Mouse (Mus musculus) right cerebral cortex, postnatal 25 days (tissue): ENCODE measurements around the gene Pbld1.

ENCODE experiments used
- DNase-seq: peaks from one replicate; pipeline ENCODE4 v3.0.0; 2022

Gene Pbld1

DNA sequence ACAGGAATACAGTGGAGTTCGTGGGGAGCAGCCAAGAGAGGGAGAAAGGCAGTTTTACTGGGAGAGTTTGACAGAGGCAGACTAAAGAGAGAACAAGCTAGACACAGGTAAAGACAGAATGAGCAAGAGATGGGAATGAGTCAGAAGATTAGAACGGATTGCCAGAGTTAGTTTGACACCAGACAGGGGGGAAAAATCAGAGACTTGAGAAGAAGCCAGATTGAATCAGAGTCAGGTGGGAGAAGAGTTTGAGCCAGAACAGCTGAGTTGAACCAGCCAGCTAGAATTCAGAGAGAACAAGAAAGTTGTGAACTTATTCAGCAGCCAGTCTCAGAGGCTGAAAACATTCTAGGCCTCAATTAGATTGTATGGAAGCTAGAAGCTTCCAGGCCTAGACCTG is at the start of gene Pbld1:
TSS of gene Pbld1 (plus strand) at position 301 of the 400 bp plus-strand sequence.
- no peak for DNase-seq

DNA sequence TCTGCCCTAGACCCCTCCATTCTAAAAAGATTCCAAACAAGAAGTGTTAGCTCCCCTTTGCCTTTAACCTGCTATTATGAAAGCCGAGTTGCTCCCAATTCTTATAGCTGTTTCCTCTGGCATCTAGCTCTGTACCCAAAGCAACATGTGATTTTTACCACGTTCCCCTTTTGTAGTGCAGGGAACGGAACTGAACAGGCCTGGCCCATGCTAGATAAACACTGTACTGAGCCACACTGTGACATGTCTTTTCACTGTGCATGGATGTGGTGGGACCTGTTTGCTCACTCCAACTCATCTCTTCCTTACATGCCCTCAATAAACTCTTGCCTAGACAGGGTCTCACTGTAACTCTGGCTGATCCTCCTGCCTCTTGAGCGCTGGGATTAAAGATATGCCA is 49.7 kb upstream of the Pbld1 start:
- DNase-seq, result no peak

DNA sequence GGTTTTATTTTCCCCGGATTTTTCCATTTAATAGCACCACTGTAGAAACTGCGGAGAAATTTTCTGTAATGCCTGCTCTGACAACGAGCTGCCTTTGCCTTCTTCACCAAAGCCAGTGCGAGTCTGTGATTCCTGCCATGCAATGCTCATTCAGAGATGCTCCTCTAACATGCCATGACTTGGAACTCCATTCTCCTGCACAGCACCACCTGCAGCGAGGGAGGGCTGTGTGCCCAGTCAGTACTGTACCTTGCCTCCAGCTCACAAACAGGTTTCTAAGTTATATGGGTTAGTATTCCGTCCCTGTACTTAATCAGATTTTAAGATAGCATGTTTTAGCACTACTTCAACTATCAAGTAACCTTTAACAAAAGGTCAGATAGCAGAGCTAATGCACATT is 48.4 kb upstream of the Pbld1 start:
- no peak for DNase-seq

DNA sequence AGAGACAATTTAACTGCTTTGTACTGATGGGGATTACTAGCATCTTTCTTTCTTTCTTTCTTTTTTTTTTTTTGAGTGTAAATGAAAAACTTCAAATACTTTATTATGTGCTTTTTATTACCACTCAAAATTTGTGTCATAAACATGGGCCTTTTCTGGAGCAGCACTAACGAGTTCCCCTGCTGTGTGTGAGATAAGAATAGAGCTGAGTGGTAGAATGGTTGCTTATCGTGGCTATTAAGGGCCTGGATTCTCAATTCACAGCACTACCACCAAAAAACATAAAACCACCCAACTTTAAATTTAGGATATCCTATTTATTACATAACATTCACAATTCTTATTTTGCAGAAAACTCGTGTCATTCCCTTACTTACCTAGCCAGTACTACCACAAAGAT is 46.5 kb upstream of the Pbld1 start:
- DNase-seq, result no peak

DNA sequence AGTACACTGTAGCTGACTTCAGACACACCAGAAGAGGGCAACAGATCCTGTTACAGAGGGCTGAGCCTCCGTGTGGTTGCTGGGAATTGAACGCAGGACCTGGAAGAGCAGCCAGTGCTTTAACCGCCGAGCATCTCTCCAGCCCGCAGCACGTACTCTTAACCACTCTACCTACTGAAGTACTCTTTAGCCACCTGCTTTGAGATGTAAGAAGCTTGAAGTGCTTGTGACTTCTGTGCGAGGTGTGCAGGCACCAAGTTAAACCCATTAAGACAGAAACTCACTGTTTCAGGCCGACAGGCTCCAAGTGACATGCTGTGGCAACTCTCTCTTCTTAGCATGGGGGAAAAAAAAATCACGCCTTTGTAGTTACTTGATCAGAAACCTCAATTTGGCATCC is 45.8 kb upstream of the Pbld1 start:
- DNase-seq, result no peak

DNA sequence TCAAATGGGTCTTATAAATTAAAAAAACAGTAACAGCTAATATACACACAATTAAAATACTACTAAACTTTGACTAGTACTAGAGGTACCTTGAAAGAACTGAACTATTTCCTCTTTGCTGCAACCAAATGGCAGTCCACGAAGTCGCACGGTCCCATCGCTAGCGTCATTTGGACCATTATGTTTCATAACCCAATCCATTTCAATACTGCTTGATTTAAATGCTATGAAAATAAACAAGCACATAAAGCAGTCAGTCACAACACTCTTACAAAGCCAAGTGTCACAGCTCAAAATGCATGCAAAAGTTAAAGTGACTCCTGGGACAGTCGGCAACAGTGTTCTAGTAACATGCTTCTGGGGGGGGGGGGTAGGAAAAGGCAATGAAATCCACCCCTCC is 40.7 kb upstream of the Pbld1 start:
- no peak for DNase-seq

DNA sequence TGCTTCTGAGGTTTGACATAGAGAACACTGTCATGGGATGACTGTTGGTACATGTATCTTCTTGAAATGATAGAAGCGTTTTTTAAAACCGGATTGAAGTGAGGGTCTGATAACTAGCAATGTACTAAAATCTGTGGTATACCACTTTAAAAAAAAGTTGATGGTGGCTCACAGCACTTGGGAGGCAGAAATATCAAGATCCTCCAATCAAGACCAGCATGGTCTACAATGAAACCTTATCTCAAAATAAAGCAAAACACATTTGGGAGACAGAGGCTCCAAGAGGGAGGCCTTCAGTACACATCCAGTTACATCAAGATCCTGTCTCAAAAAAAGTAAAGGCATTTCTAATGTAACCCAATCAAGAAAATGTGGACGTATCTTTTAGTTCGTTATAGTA is 38.3 kb upstream of the Pbld1 start:
- no peak for DNase-seq

DNA sequence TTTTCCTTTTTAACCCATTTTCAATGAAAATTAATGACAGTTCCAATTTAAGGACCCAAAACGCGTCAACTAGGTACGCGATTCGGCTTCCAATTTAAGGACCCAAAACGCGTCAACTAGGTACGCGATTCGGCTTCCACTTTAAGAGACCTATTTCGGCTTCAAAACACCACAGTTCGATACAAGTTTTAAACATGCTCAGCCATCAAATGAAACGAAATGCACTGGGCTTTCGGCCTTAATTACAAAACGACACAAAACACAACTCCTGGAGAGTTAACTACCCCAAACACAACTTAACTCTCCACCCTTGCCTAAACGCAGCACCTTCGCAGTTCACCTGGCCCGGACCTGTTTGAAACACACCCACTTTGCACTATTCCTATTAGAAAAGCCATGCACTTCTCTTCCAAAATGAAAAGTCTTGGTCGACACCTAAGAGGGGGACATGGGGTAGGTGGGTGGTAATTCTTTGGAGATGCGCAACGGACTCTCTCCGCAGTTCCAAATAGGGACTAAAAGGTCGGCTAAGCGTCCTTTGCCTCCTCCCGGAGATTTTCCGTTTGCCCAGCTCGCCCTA is 37.3 kb upstream of the Pbld1 start:
- no peak for DNase-seq

DNA sequence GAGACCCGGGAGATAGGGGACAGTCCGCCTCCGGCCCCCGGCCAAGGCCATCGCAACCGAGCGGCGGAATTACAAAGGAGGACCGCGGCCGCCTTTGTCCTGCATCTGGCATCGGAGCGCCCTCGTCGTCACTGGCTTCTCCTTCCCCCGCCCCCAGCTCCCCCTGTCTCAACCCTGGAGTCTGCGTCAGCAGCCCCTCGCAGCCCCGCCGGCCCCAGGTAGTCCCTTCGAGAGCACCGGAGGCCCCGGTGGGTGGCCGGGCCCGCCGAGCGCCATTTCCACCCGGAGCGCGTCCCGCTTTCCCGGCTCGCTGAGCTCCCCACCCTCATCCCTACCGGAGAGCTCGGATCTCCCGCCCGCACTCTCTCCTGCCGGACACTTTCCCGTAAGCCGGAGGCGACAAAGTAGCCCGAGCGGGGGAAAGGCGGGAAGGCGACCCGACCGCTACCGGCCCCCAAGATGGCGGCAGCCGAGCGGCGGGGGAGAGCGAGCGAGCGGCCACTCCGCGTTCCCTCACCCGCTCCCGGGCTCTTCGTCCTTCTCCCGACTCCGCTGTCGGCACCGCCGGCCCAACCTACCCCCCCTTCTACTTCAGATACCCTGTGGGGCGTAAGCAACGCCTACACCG is 36.7 kb upstream of the Pbld1 start:
- peak; percentile 70 for DNase-seq

DNA sequence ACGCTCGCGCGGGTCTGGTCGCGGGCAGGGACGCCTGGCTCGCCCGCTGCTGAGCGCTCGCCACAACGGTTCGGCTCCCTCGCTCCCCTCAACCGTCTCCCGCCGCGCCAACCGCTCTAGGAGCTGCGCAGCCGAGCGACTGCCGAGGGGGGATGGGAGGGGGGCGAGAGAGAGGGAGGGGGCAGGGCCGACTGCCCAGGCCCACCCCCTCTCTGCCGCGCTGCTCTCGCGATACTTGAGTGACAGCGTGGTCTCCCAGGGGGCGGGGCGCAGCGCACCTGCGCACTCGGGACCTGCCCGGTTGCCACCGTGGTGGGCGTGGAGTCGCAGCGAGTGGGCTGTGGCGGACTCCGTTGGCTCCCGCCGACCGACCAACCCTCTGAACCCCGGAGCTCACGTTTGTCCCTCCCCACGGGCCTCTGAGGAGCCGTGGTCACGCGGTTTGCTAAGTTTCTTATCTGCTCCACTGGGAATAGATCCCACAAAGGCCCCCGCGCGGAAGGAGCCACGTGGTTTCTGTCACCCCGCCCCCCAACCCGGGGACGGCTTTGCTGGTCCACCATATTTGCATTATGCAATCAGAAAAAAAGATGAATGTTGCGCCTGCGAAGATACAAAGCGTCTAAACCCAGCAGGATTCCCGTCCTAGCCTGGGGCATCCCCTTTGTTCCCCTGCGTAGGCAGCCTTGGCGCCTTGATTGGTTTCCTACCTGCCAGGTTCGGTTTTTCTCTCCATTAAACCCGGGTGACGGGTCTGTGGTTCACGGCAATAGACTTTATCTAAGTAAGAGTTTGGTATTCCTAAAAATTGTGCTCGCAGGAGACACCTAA is 36.0 kb upstream of the Pbld1 start, which contains the start of the genes Hnrnph3 and Pbld2:
TSS of gene Hnrnph3 (minus strand) at position 469 of the 831 bp plus-strand sequence.
TSS of gene Pbld2 (plus strand) at position 567 of the 831 bp plus-strand sequence.
- DNase-seq, result peak; percentile 99

DNA sequence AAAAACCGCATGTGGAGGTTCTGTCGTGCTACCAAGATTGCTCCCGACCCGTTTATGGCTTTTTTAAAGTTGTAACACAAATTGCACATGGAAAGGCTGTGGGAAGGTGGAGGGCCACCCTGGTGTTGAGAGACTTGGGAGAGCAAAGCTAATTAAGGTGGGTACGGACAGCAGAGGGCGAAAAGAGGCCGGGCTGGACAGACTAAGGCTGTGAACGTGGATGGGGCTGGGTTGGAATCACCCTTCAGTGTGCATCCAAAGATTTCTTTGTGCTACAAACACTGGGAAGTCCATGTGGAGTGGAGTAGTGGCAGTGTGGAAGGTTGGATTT is 35.4 kb upstream of the Pbld1 start:
- no peak for DNase-seq

DNA sequence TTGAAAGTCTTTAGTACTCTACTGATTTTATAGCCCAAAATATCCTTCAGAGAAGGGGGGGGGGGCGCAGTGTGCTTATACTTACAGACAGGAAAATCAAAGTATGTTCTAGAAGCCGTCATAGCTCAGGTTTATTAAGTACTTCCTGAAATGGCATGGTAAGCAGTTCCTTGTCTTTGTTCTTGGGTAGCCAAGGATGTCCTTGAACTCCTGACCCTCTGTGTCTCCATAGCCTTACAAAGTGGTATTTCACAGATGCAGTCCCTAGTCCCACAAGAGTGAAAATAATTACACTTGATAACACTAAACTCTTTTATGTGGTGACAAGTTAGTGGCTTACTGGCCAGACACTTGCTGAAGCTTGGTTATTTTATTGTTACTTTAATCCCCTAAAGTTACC is 34.9 kb upstream of the Pbld1 start:
- no peak for DNase-seq

DNA sequence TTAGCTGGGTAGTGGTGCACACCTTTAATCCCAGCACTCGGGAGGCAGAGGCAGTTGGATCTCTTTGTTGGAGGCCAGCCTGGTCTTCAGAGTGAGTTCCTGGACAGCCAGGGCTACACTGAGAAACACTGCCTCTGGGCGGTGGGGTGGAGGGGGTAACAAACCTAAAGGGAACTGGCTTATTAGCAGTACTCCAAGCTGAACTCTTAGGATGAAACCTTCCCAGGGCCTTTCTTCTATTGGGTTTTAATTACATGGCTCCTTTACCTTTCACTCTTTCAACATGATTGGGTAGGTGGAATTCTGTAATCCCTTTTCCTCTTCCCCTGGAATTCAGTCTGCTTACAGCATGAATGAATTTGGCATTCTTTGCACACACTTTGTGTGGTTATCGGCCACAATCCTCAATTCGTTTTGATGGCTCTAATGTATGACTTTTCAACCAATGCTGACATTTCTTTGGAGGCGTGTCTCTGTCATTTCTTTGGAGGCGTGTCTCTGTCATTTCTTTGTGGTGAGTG is 34.4 kb upstream of the Pbld1 start:
- DNase-seq, result no peak

DNA sequence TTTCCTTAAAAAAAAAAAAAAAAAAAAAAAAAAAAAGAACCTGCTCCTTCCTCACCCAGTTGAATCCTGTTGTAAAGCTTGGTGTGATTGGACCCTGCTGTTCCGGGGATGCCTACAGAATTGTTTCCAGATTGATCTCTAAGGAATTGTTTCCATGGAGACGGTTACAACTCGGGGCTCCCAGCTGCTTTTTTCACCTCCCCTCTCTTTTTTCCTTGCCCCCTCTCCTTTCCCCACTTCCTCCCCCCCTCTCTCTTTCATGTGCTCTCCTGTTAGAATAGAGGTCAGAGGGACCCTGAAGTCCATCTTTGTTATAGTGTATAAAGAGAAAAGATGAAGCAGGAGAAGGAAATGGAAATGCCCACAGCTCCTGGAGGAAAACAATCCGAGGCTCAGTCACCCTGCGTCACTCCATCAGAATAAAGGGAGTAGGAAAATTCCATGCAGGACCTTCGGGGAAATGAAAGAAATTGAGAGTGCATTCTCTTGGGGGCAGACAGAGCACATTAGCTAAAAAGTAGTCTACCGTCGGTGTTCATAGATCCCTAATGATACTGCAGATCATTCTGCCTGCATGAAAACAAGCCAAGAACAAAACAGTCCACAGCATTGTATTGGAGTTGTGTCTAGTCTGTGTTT is 33.7 kb upstream of the Pbld1 start:
- DNase-seq, result no peak

DNA sequence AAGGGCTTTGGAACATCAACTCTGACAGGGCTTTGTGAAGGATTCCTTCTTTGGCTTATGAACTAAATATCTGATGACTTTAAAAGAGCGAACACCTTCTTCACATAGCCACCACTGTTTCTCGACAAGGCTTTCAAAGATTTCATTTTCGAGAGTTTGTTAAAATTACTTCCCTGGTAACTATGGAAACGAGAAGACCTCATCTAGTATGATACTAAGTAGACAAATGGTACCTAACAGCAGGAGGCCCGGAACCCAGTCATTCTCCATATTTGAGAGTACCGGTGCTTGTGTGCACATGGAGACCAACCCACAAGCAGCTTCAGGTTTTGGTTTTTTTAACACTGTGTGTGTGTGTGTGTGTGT is 33.2 kb upstream of the Pbld1 start:
- no peak for DNase-seq

DNA sequence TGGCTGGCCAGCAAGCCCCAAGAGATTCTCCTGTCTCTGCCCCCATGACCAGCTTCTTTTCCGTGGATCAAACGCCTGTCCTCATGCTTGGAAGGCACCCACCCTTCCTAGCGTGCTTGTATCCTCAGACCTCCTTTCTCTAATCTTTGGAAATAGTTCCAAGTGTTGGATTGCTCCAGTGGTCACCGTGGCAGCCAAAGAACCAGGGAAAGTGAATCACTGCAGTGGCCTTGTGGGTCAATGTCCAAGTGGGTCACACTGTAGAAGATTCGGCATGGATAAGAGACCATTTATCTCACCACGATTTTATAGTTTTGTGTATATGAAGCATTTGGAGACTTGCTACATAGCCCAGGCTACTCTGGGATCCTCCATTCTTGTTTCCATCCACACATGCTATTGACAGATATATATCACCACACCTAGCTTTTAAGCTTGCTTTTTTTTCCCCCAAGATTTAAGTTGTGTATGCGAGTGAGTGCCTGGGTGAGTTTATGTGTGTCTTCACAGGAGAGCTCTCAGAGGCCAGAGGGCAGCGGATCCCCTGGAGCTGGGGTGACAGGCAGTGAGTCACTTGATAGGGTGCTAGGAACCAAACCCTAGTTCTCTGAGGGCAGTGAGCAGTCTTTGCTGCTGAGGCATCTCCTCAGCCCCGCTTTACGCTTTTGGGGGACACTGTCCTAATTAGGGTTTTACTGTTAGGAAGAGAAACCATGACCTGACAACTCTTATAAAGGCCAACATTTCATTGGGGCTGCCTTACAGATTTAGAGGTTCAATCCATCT is 32.4 kb upstream of the Pbld1 start:
- DNase-seq, result no peak

DNA sequence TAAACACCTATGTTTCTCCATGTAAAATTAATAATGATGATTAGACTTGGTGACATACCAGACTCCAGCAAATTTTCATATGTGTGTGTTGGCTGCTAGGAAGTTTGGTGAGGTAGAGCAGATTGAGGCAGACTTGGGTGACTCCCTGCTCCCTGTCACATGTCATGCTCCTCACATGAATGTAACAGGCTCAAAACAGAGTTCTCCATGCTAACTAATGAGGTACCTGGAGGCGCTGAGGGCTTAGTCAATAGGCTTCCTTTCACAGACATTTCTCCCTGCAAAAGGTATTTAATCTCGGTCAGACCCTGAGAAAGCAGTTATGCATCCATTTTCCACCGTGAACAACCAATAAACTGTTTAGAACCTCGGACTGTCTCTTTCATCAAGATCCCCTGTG is 31.6 kb upstream of the Pbld1 start:
- DNase-seq, result no peak

DNA sequence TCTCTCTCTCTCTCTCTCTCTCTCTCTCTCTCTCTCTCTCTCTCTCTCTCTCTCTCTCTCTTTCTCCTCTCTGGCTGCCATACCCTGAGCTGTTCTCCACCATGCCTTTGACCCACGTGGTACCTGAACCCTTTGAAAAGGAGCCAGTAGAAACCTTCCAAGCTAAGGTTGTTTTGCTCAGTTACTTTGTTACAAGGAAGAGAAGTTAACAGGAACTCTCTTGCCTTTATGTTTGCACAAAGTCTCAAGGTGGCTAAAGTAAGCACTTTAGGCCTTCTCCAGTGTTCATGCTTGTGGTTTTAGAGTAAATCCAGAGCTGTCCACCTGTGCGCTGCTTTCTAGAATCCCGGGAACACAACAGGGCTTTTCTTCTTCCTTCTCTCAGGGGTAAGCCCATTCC is 27.7 kb upstream of the Pbld1 start:
- DNase-seq, result no peak

DNA sequence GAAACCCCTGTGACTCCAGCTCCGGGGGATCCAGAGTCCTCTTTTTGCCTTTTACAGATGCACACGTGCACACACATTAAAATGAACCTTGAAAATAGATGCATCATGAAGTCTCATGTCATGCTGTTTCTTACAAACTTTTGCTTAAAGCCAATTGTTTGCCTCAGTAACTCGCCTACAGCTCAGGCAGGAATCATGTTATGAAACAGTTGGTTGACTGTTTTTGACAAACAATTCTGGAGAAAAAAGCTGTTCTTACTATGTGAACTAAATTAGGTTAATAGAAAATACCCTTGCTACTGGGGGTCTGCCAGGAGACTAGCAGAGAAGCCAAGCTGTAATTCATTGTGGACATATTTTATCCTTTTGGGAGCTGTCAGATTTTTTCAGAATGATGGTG is 27.0 kb upstream of the Pbld1 start:
- DNase-seq, result no peak

DNA sequence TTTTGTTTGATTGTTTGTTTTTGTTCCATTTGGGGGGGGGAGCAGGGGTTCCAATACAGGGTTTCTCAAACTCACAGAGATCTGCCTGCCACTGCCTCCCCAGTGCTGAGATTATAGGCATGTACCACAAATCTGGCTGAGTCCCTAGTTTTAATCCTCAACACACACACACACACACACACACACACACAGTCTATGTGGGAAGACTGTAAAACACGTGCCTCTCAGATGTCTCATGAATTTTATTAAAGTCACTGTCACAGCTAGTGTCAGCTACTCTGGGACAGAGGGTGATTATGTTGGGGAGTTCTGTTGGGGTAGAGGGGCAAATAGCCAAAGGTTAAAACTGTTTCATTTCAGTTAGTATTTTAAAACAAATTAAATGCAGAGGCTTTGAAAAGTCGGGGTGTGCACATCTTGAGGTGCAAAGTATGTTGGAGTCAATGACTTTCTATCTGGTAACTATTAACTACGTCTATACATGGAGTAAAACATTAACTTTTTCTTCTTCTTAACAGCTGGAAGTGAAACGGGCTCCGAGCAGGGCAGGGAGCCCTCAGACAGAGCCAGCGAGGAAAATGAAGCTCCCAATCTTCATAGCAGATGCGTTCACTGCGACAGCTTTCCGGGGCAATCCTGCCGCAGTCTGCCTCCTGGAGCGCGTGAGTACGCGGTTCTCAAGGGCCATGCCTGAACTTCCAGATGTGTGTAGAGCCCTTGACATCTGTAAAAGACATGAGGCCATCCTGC is 21.2 kb upstream of the Pbld1 start:
- no peak for DNase-seq

DNA sequence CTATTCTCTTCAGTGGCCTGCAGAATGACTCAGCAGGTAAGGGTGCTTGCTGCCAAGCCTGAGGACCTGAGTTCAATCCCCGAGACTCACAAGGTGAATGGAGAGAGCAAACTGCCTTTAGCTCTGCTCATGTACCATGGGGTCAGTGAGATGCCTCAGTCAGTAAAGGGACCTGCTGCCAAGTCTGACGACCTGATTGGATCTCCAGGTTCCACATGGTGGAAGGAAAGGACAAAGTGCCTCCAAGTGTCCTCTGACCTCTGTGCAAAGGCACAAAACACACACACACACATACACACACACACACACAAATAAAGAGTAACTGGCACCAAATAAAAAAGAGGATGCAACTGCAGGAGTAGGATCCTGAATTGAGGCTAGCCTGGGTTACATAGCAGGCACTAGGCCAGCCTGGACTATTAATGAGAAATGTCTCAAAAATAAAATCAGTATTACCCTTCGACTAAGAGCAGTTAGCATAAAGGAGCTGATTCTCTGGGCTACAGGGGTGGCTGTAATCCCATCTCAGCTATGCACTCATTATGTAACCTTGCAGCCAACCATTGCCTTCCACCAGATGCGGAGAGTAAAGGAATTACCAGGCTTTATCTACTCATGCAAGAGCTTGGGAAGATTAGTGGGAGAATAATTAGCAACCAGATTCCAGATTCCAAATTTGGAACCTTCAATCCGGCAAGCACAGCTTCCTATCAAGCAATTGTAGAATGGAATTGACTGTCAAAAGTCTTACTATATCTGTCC is 19.9 kb upstream of the Pbld1 start:
- DNase-seq, result no peak
